Mouse (Mus musculus): ENCODE results near the gene Plpp1. TPM values are rescaled to one million over a fixed set of nuclear protein-coding genes. Genes with fewer than 3 reads are reported as not detected.

The Plpp1 gene
- polyA plus RNA-seq (2012; rRNA removed): 39.4 and 43.9 TPM in 2 replicates

DNA sequence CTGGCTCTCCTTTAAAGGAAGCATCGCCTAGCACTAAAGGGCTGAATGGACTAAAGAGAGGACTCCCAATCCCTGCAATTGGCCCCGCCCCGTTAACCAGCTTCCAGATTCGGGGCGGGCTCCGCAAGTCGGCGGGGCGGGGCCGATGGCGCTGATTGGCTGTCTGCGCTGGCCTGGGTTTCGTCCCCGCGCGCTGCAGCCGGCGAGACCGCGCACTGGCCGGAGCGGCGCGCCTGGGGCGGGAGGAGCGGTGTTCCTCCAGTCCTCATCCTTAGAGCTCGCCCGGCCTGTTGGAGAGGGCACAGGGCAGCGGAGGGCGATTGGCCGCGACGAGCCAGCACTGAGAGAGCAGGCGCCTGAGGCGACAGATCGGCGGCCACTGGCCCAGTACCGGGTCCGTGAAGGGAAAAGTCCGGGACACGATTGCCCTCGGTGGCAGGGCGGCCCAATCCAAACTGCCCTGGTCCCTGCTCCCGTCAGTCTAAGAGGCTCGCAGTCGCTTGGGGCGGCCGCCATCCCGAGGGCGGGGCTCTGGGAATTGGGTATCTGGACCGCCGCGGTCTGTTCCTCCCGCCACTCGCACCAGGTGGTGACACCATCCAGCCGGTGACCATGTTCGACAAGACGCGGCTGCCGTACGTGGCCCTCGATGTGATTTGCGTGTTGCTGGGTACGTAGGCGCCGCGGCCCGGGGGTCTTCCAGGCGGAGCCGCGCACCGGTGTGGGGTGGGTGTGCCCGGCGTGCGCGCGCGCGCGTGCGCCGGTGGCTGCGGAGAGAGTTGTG is at the start of gene Plpp1:
TSS of gene Plpp1 (plus strand) at position 196 of the 784 bp plus-strand sequence.

Other genes starting within 250 kb of the Plpp1 start
- 0.13 and 0.16 TPM in 2 replicates for gene Il31ra, start 206.4 kb upstream of the Plpp1 start, polyA plus RNA-seq (2012; rRNA removed)
- gene Ddx4, start 148.3 kb upstream of the Plpp1 start, polyA plus RNA-seq (2012; rRNA removed): 1.7 TPM in 2 replicates
- 17.7 and 17.9 TPM in 2 replicates for gene Slc38a9, start 140.0 kb upstream of the Plpp1 start, polyA plus RNA-seq (2012; rRNA removed)
- gene Mtrex, start 126.6 kb downstream of the Plpp1 start, polyA plus RNA-seq (2012; rRNA removed): 47.8 and 50.1 TPM in 2 replicates
- 17.2 and 18.2 TPM in 2 replicates for gene Dhx29, start 126.7 kb downstream of the Plpp1 start, polyA plus RNA-seq (2012; rRNA removed)
- 2.0 and 2.2 TPM in 2 replicates for gene Ccno, start 187.0 kb downstream of the Plpp1 start, polyA plus RNA-seq (2012; rRNA removed)
- 0.60 and 0.80 TPM in 2 replicates for gene Mcidas, start 193.1 kb downstream of the Plpp1 start, polyA plus RNA-seq (2012; rRNA removed)
- 0.62 and 1.0 TPM in 2 replicates for gene Cdc20b, start 234.3 kb downstream of the Plpp1 start, polyA plus RNA-seq (2012; rRNA removed)
- gene Gpx8, start 245.6 kb downstream of the Plpp1 start, polyA plus RNA-seq (2012; rRNA removed): 21.2 and 30.2 TPM in 2 replicates

Data from central nervous system, embryonic 18 days (tissue).